Mouse (Mus musculus) heart, embryonic 12.5 days (tissue): Measurements from ENCODE around the gene Ppa1. TPM values are rescaled to one million over a fixed set of nuclear protein-coding genes. Genes with fewer than 3 reads are reported as not detected.

Experiments used
- ATAC-seq: fragments of 200-750 bp; cut with Nextera tagmentation; 2 replicates; pipeline ENCODE4 v1.8.0; 2017; ENCODE audit warnings: moderate TSS enrichment, moderate library complexity; ENCODE audit not compliant: insufficient number of reproducible peaks, low FRiP score
- H3K27ac ChIP-seq: fragments of 300-500 bp; sonication (generic); 2 replicates; pipeline ENCODE4 v1.5.1; 2016; ENCODE audit warnings: mild to moderate bottlenecking, moderate library complexity; ENCODE audit not compliant: poor library complexity, severe bottlenecking
- H3K27me3 ChIP-seq: fragments of 300-500 bp; sonication (generic); replicated peaks from 2 replicates; pipeline ENCODE4 v1.6.1; 2016; ENCODE audit warnings: mild to moderate bottlenecking, moderate library complexity
- H3K36me3 ChIP-seq: fragments of 300-500 bp; sonication (generic); 2 replicates; pipeline ENCODE4 v1.6.1; 2016; ENCODE audit warnings: mild to moderate bottlenecking, moderate library complexity
- H3K4me1 ChIP-seq: fragments of 300-500 bp; sonication (generic); replicated peaks from 2 replicates; pipeline ENCODE4 v1.6.1; 2016; ENCODE audit warnings: mild to moderate bottlenecking
- H3K4me2 ChIP-seq: fragments of 300-500 bp; sonication (generic); 2 replicates; pipeline ENCODE4 v1.6.1; 2016; ENCODE audit warnings: mild to moderate bottlenecking, moderate library complexity
- H3K4me3 ChIP-seq: fragments of 300-500 bp; sonication (generic); 2 replicates; pipeline ENCODE4 v1.5.1; 2016; ENCODE audit warnings: mild to moderate bottlenecking
- H3K9ac ChIP-seq: fragments of 300-500 bp; sonication (generic); 2 replicates; pipeline ENCODE4 v1.6.1; 2016; ENCODE audit warnings: mild to moderate bottlenecking, moderate library complexity
- H3K9me3 ChIP-seq: fragments of 300-500 bp; sonication (generic); replicated peaks from 2 replicates; pipeline ENCODE4 v1.6.1; 2016; ENCODE audit warnings: mild to moderate bottlenecking, moderate library complexity
- WGBS: fragments of 180-500 bp; shearing (Covaris S2); methylation state at CpG from one replicate; pipeline ENCODE4 v1.1.7; 2016; 5-methylcytosine and 5-hydroxymethylcytosine counted together
- polyA plus RNA-seq: library from polyadenylated mRNA; unstranded; fragments of >200 nt; fragmentation: Nextera tagmentation; extraction: Ambion mirVana; gene quantifications from 2 replicates; pipeline ENCODE4 v1.2.1, GENCODE M21; 2016

Gene Ppa1
- polyA plus RNA-seq, 1 experiment from 2014 or later: 130 TPM

DNA sequence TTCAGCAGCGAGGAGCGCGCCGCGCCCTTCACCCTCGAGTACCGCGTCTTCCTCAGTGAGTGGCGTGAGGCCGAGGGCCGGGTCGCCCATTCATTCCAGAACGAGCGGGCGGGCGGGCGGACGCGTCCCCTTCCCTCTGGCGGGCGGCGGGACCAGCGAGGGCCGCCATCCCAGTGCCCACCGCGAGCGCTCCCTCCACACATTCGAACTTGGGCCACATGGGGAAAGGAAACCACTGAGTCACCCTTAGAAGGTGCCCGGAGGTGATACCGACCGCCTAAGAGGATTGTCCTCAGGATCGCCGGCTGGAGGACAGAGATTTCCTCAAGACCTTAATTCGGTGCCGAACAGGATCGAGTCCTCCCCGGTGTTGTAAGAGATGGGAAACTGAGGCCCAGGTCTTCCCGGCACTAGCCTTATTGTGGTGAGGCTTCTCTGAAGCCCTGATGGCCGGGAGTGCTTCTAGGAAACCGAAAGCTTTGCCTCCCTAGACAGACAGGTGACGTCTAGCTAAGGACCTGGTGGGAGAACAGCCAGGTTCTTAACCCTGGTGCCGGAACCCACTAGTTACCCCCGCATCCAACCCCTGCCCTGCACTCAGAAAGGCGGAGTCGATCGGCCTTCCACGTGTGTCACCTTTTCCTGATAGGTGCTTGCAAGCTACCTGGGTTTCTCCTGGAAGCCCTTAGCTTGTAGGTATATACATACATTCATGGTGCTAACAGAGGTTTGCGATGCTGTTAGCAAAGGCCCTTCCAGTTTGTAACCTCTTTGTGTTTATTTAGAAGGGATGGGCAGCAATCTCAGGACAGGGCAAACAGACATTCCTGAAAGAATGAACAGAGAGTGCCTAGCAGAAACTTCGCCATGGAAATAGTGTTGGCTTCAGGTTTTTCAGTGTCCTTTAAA, 639 bp downstream of the Ppa1 start:
- Histone ChIP-seq H3K4me3 (peak overlapping the region; percentile 87), H3K9me3 (no peaks in the 10 kb centered on the region), H3K9ac (peak overlapping the region; percentile 89), H3K4me1 (peaks cover 11% of the 10 kb centered on the region), H3K27me3 (no peaks in the 10 kb centered on the region), H3K4me2 (peak overlapping the region; percentile 79), H3K27ac (peak overlapping the region; percentile 83), H3K36me3 (peaks cover 19% of the 10 kb centered on the region)
- peak; percentile 73 for ATAC-seq
- 1% methylated on average over 43 of the region's 49 CpGs for WGBS

DNA sequence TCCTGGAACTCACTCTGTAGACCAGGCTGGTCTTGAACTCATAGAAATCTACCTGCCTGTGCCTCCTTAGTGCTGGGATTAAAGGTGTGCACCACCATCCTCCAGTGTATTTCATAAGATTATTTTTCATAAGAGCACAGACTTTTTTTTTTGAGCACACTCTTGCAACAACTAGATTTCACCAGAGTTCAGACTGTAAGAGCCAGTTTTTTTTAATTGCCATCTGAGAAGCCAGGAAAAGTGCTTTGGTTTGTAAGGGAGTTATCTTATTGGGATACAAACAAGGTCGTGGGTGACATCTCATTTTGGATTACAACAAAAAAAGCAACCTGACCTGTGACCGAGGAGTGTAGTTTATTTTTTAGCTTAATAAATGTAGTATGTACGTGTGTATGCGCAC, 5.8 kb downstream of the Ppa1 start:
- Histone ChIP-seq H3K4me2 (no peak overlapping the region), H3K36me3 (peaks cover 30% of the 10 kb centered on the region), H3K9me3 (no peaks in the 10 kb centered on the region), H3K9ac (no peak overlapping the region), H3K27ac (no peak overlapping the region), H3K4me3 (no peak overlapping the region), H3K4me1 (peaks cover 4% of the 10 kb centered on the region), H3K27me3 (no peaks in the 10 kb centered on the region)
- ATAC-seq: no peak
- 86% methylated on average over 4 of the region's 4 CpGs for WGBS

DNA sequence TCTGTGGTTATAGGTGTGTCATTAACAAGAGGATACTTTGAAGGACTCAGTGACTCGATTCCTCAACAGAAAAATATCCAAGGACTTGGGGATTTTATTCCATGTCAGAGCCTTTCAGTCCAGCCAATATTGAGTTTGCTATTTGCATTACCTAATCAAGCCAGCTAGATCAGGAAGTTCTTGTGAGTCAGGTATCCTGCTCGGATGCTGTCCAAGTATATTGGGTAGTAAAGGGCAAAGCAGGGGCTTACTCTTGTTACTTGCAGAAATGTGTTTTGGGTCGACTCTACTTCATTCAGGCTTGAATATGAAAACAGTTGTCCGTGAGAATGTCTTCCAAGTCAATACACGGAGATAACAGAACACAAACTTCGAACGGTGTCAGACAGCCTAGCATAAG, 6.3 kb downstream of the Ppa1 start:
- 86% methylated on average over 7 of the region's 7 CpGs for WGBS
- Histone ChIP-seq H3K9ac (no peak overlapping the region), H3K36me3 (peaks cover 36% of the 10 kb centered on the region), H3K4me2 (no peak overlapping the region), H3K4me3 (no peak overlapping the region), H3K27ac (no peak overlapping the region), H3K9me3 (no peaks in the 10 kb centered on the region), H3K4me1 (no peaks in the 10 kb centered on the region), H3K27me3 (no peaks in the 10 kb centered on the region)
- ATAC-seq: no peak

DNA sequence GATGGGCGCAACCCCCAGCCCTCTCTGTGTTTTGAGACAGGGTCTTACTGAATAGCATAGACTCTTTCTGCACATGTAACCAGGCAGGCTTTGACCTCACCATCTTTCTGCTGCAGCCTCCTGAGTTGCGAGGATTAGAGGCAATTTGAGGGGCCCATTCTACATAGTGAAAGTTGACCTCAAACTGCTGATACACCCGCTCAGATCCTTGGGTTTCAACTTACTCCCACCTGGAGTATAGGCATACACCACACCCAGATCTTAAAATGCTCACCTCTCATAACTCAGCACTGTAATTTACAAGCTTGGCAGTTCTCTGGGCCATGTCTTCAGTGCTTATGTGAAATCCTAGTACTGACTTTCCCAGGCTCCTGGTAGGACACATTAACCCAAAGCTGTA, 6.8 kb downstream of the Ppa1 start:
- H3K27me3 ChIP-seq: no peaks in the 10 kb centered on the region
- 87% methylated on average over 3 of the region's 3 CpGs for WGBS

DNA sequence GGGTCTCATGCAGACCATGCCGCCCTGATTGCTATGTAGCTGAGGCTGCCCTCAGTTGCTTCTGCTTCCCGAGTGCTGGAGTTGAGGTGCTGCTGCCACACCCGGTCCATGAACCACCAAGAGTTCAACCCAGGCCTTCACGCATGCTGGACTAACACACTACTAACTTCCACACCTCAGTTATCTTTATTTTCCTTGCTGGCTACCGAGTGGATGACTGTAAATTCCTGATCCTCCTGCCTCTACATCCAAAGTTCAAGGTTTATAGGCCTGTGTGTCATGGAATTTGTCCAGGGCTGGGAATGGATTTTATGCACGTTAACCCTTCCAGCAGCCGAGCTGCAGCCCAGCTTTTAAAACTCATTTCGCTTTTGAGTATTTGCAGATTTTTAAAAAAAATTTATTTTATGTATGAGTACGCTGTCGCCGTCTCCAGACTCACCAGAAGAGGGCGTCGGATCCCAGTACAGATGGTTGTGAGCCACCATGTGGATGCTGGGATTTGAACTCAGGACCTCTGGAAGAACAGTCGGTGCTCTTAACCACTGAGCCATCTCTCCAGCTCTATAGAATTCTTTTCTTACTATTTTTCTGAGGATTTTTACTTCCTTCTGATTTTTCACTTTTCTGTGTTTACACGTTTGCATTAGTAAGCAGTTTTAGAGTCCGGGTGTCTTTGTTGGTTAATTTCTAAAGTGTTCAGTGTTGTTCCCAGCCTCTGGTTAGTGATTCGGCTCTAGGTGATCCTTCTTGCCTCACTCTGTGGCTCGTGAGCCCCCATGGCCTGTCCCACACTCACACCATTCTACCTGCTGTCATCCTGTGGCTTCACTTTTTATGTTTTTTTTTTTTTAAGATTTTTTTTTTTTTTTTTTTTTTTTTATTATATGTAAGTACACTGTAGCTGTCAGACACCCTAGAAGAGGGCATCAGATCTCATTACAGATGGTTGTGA, 8.9 kb downstream of the Ppa1 start:
- no peaks in the 10 kb centered on the region for H3K9me3 ChIP-seq
- H3K27ac ChIP-seq: no peak overlapping the region
- ATAC-seq: no peak
- 87% methylated on average over 18 of the region's 18 CpGs for WGBS
- peaks cover under 1% of the 10 kb centered on the region; the same call in 1 of the 2 replicates for H3K4me1 ChIP-seq
- H3K4me2 ChIP-seq: no peak overlapping the region
- no peak overlapping the region for H3K4me3 ChIP-seq
- H3K36me3 ChIP-seq: peaks cover 44% of the 10 kb centered on the region
- no peak overlapping the region for H3K9ac ChIP-seq
- H3K27me3 ChIP-seq: no peaks in the 10 kb centered on the region

More for the DNA sequence above, 6.8 kb downstream of the Ppa1 start:
- H3K4me2 ChIP-seq: no peak overlapping the region
- ATAC-seq: no peak
- H3K9me3 ChIP-seq: no peaks in the 10 kb centered on the region
- H3K9ac ChIP-seq: no peak overlapping the region
- no peaks in the 10 kb centered on the region for H3K4me1 ChIP-seq
- peaks cover 40% of the 10 kb centered on the region for H3K36me3 ChIP-seq
- H3K4me3 ChIP-seq: no peak overlapping the region
- H3K27ac ChIP-seq: no peak overlapping the region

DNA sequence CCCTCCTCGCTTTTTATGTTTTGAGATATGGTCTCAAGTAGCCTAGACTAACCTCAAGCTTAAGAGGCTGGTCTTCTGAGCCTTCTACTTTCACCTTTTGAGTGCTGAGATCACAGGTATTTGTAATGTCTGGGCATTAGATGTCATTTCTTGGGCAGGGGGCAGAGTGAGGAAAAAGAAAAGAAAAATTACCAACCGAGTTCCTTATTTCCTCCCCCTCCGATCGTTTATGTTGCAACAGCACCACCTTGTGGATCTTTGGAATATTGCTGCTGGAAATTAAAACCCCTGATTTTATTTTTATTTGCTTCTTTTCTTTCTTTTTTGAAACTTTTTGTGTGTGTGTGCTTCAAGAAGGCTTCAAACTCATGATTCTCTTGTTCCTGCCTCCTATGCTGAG, 9.6 kb downstream of the Ppa1 start:
- Histone ChIP-seq H3K4me1 (peaks cover 8% of the 10 kb centered on the region), H3K27ac (no peak overlapping the region), H3K4me3 (no peak overlapping the region), H3K36me3 (peaks cover 45% of the 10 kb centered on the region), H3K27me3 (no peaks in the 10 kb centered on the region), H3K9ac (no peak overlapping the region), H3K9me3 (no peaks in the 10 kb centered on the region), H3K4me2 (no peak overlapping the region)
- 25% methylated on average over 4 of the region's 4 CpGs for WGBS
- ATAC-seq: no peak

DNA sequence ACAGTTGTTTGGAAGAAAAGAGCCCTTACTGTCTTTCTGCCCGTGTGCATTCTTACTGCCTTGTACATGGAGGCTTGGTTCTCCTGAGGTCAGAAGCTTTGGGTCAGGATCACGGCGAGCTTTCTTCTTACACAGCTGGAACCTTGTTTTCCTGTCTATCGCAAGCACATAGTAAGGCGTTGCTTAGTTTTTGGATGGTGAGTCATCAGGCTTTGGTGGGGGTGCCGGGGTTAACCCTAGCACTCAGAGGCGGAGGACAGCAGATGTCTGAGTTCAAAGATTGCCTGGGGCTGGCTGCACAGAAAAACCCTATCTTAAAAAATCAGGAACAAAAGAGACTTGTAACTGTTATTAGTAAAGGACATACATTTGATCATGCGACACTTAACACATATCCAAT, 13.5 kb downstream of the Ppa1 start:
- H3K4me2 ChIP-seq: no peak overlapping the region
- H3K9me3 ChIP-seq: no peaks in the 10 kb centered on the region
- 79% methylated on average over 8 of the region's 8 CpGs for WGBS
- H3K4me3 ChIP-seq: no peak overlapping the region
- ATAC-seq: no peak
- H3K27ac ChIP-seq: no peak overlapping the region
- H3K27me3 ChIP-seq: no peaks in the 10 kb centered on the region
- no peak overlapping the region for H3K9ac ChIP-seq
- peaks cover 63% of the 10 kb centered on the region for H3K36me3 ChIP-seq
- H3K4me1 ChIP-seq: peaks cover 8% of the 10 kb centered on the region

DNA sequence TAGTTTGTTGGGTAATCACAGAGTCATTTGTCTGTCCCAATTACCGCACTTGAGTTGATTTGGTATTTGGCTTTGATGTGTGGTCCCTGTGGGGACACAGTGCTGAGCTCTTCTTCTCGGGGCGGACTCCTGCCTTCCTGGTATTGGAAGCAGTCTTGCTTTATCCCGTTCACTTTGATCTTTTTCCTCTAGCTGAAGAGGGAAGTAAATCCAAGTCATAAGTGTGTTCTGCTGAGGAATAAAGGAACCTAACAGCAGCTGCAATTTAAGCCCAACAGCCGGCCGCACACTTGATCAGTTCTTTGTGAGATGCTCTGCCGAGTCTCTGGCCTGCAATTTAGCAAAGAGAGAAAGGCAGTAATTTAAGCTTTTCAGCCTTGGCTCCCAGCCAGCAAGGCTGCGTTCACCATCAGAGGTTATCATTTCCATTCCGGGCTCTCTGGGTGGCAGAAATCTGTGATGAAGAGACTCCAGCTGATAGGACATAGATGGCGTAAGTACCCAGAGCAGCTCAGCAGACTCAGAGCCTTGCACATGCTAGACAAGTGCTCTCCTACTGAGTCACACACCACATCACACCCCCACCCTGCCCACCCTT, 14.1 kb downstream of the Ppa1 start:
- H3K36me3 ChIP-seq: peaks cover 67% of the 10 kb centered on the region
- H3K9me3 ChIP-seq: no peaks in the 10 kb centered on the region
- no peak overlapping the region for H3K4me3 ChIP-seq
- no peak for ATAC-seq
- H3K4me1 ChIP-seq: peaks cover 8% of the 10 kb centered on the region
- no peak overlapping the region for H3K9ac ChIP-seq
- no peak overlapping the region for H3K4me2 ChIP-seq
- no peaks in the 10 kb centered on the region for H3K27me3 ChIP-seq
- H3K27ac ChIP-seq: no peak overlapping the region
- WGBS: 58% methylated on average over 10 of the region's 10 CpGs

DNA sequence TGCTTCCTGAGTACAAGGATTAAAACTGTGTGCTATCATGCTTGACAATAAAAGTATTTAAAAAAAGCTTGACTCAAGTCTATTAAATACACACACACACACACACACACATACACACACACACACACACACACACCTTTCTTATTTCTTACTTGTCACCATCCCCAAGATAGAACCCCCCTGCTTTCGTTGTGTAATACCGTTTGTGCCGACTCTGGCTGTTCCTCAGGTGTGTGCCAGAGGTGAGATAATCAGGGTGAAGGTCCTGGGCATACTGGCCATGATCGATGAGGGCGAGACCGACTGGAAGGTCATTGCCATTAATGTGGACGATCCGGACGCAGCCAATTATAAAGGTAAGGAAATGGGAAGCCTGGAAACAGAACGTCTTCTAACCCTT, 16.8 kb downstream of the Ppa1 start:
- 95% methylated on average over 10 of the region's 10 CpGs for WGBS
- Histone ChIP-seq H3K4me2 (no peak overlapping the region), H3K27me3 (no peaks in the 10 kb centered on the region), H3K4me1 (peaks cover 8% of the 10 kb centered on the region), H3K9ac (no peak overlapping the region), H3K9me3 (no peaks in the 10 kb centered on the region), H3K36me3 (peaks cover 83% of the 10 kb centered on the region), H3K27ac (no peak overlapping the region), H3K4me3 (no peak overlapping the region)
- ATAC-seq: no peak

DNA sequence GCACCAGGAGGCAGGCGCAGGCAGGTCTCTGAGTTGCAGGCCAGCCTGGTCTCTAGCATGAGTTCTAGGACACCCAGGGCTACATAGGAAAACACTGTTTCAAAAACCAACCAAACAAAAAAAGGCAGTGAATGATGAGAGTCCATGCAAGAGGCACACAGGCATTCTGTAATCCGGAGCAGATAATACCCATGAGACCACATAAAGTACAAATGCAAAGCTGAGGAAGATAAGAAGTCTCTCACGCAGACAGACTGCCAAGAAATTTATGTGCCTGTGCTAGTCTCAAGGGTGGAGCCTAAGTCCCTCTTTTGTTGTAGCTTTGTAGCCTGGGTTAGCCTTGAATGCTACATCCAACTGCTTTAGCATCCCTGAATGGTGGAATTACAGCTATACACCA, 17.3 kb downstream of the Ppa1 start:
- WGBS: 75% methylated on average over 3 of the region's 3 CpGs
- H3K36me3 ChIP-seq: peaks cover 85% of the 10 kb centered on the region
- no peak overlapping the region for H3K9ac ChIP-seq
- H3K27me3 ChIP-seq: no peaks in the 10 kb centered on the region
- no peaks in the 10 kb centered on the region; the same call in 1 of the 2 replicates for H3K9me3 ChIP-seq
- peaks cover 8% of the 10 kb centered on the region for H3K4me1 ChIP-seq
- H3K4me3 ChIP-seq: no peak overlapping the region
- H3K4me2 ChIP-seq: no peak overlapping the region
- no peak overlapping the region for H3K27ac ChIP-seq
- no peak for ATAC-seq

DNA sequence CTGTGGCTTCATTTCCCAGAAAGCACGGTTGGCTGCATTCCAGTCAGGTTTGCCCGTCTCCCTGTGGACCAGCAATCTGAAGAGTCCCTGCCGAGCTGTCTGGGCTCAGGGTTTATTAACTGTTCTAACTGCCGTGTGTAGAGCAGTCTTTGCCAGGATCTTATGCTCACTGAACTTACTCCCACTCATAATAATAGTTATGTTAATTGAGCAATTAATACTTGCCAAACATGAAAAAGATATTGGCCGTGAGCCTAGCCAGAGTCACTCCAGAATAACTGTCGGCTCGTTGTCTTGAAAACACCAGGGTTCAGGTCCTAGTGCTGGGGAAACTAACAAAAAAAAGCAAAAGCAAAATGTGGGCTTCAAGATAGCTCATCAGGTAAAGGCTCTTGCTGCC, 20.9 kb downstream of the Ppa1 start:
- Histone ChIP-seq H3K9ac (no peak overlapping the region), H3K9me3 (no peaks in the 10 kb centered on the region; the same call in 1 of the 2 replicates), H3K27me3 (no peaks in the 10 kb centered on the region), H3K4me1 (no peaks in the 10 kb centered on the region), H3K27ac (no peak overlapping the region), H3K36me3 (peaks cover 87% of the 10 kb centered on the region), H3K4me3 (no peak overlapping the region), H3K4me2 (no peak overlapping the region)
- ATAC-seq: no peak
- WGBS: 86% methylated on average over 7 of the region's 7 CpGs
